Mouse (Mus musculus): ENCODE results near the gene Akr1cl.
A peak's percentile ranks its signal among the peaks of the same experiment; 100 is the strongest.

The Akr1cl gene

GRCm38 (mm10) chr1:64988176-64988575 is 44.4 kb downstream of the Akr1cl start:
- no peak for DNase-seq (ENCODE audit: low spot score)

GRCm38 (mm10) chr1:64986120-64986519 is 46.4 kb downstream of the Akr1cl start:
- peak; percentile 78 for DNase-seq (ENCODE audit: low spot score)

- no peak for DNase-seq (ENCODE audit: low spot score)
Observed at GRCm38 (mm10) chr1:64983247-64983646, 49.3 kb downstream of the Akr1cl start.

- peak; percentile 50 for DNase-seq (ENCODE audit: low spot score)
Observed at GRCm38 (mm10) chr1:64978321-64978799, 54.2 kb downstream of the Akr1cl start.

GRCm38 (mm10) chr1:64975346-64975745 is 57.2 kb downstream of the Akr1cl start:
- peak; percentile 56 for DNase-seq (ENCODE audit: low spot score)

- DNase-seq (ENCODE audit: low spot score) = no peak
Observed at GRCm38 (mm10) chr1:64970685-64971084, 61.9 kb downstream of the Akr1cl start.
